ENCODE assay signal across 12 mouse cellular contexts in genomic region chr11:117123418-117124085, GRCm38 (mm10). TPM values are rescaled to one million over a fixed set of nuclear protein-coding genes. Genes with fewer than 3 reads are reported as not detected.
DNase-seq lines count a peak whose midpoint lies in the region; ATAC-seq and TF ChIP-seq lines count a peak whose summit lies in the region.
"Had no signal": no experiment of that assay in that cellular context is flagged by ENCODE, and none has a peak within 500 bp of the region (broad histone marks: within the 10 kb centered on the region; RNA-seq: fewer than 3 reads in every experiment).

No protein-coding gene starts in this region.

- peak; percentile 10; the same call in 1 of the 2 replicates for TF ChIP-seq EP300 in heart, adult 2 months (IDR thresholded peaks at IDR 0.05; ENCODE audit: insufficient read depth, low read depth, low read length)
- no peak for TF ChIP-seq EP300 in stomach, postnatal 0 days (optimal IDR thresholded peaks at IDR 0.05)

- peaks cover 22% of the 10 kb centered on the region for H3K79me2 ChIP-seq in heart, adult 2 months (replicated peaks; ENCODE audit: control insufficient read depth, insufficient read depth, low read length)

- peaks cover 41% of the 10 kb centered on the region for H3K36me3 ChIP-seq in heart, adult 2 months (ENCODE audit: control insufficient read depth, insufficient read depth, low read length)
- no peaks in the 10 kb centered on the region for H3K36me3 ChIP-seq in stomach, embryonic 16.5 days (ENCODE audit: control insufficient read depth, insufficient read depth, low read length)
- 0 out of 2 replicates have a peak, but pooled peaks cover 6% of the 10 kb centered on the region for H3K36me3 ChIP-seq in stomach, postnatal 0 days (ENCODE audit: control insufficient read depth, insufficient read depth, low read length)
- peaks cover 4% of the 10 kb centered on the region; the same call in 1 of the 2 replicates for H3K36me3 ChIP-seq in embryonic facial prominence, embryonic 12.5 days
- peaks cover 4% of the 10 kb centered on the region; the same call in 1 of the 2 replicates for H3K36me3 ChIP-seq in kidney, embryonic 16.5 days (ENCODE audit: insufficient read depth, low read length)

- H3K4me2 ChIP-seq in stomach, embryonic 16.5 days (ENCODE audit: low read depth, low read length), result no peak overlapping the region
- no peak overlapping the region for H3K4me2 ChIP-seq in stomach, postnatal 0 days (replicated peaks; ENCODE audit: low read depth)
- no peak overlapping the region for H3K4me2 ChIP-seq in embryonic facial prominence, embryonic 12.5 days (replicated peaks)
- no peak overlapping the region for H3K4me2 ChIP-seq in kidney, embryonic 16.5 days (replicated peaks; ENCODE audit: low read depth, low read length)
- H3K4me2 ChIP-seq: limb, embryonic 13.5 days had no signal

- peak in 1 of 2 experiments; percentile 32 for DNase-seq in heart, adult 2 months
- no peak for DNase-seq in heart, postnatal 36 days
- DNase-seq in stomach, postnatal 0 days (ENCODE audit: low spot score), result no peak
- no peak for DNase-seq in spleen, postnatal 10 days (ENCODE audit: low spot score in 2 of 2)
- DNase-seq: gastrocnemius, postnatal 14 days; kidney, postnatal 14 days; lung, postnatal 4 days had no signal

- H3K27me3 ChIP-seq in heart, adult 2 months (ENCODE audit: control insufficient read depth, insufficient read depth, low read length), result no peaks in the 10 kb centered on the region
- no peaks in the 10 kb centered on the region for H3K27me3 ChIP-seq in stomach, embryonic 16.5 days (ENCODE audit: control insufficient read depth, insufficient read depth, low read length)
- H3K27me3 ChIP-seq in stomach, postnatal 0 days (ENCODE audit: control insufficient read depth, insufficient read depth, low read length), result no peaks in the 10 kb centered on the region
- H3K27me3 ChIP-seq in embryonic facial prominence, embryonic 12.5 days, result no peaks in the 10 kb centered on the region
- H3K27me3 ChIP-seq in kidney, embryonic 16.5 days (ENCODE audit: insufficient read depth, low read length), result no peaks in the 10 kb centered on the region
- H3K27me3 ChIP-seq: limb, embryonic 13.5 days had no signal

- no peak for TF ChIP-seq POLR2A in heart, adult 2 months (IDR thresholded peaks at IDR 0.05; ENCODE audit: insufficient read depth, low read depth, low read length)

- intact Hi-C loops in heart, adult 2 months (cut with DNase I), result no loop called here
- intact Hi-C loops in heart, postnatal 36 days (cut with DNase I), result no loop called here

- peaks cover 65% of the 10 kb centered on the region for H3K4me1 ChIP-seq in heart, adult 2 months (ENCODE audit: control insufficient read depth, insufficient read depth, low read length)
- peaks cover 47% of the 10 kb centered on the region for H3K4me1 ChIP-seq in stomach, embryonic 16.5 days (ENCODE audit: control insufficient read depth, insufficient read depth, low read length)
- H3K4me1 ChIP-seq in stomach, postnatal 0 days (replicated peaks; ENCODE audit: control insufficient read depth, insufficient read depth), result peaks cover 12% of the 10 kb centered on the region
- H3K4me1 ChIP-seq in embryonic facial prominence, embryonic 12.5 days, result peaks cover 83% of the 10 kb centered on the region
- H3K4me1 ChIP-seq in kidney, embryonic 16.5 days (ENCODE audit: insufficient read depth, low read length), result peaks cover 59% of the 10 kb centered on the region

- peak overlapping the region; percentile 78 for H3K27ac ChIP-seq in heart, adult 2 months
- H3K27ac ChIP-seq in stomach, embryonic 16.5 days (ENCODE audit: low read length), result 0 out of 2 replicates have a peak overlapping the region, but pooled peaks have one; percentile 1
- H3K27ac ChIP-seq in stomach, postnatal 0 days (replicated peaks), result no peak overlapping the region
- no peak overlapping the region for H3K27ac ChIP-seq in embryonic facial prominence, embryonic 12.5 days
- no peak overlapping the region for H3K27ac ChIP-seq in kidney, embryonic 16.5 days (ENCODE audit: low read length)

- no peak for ATAC-seq in stomach, embryonic 16.5 days (ENCODE audit: insufficient read depth, low FRiP score)
- no peak for ATAC-seq in stomach, postnatal 0 days (ENCODE audit: low FRiP score, low TSS enrichment)
- ATAC-seq in embryonic facial prominence, embryonic 12.5 days (ENCODE audit: insufficient number of reproducible peaks, insufficient read depth, low FRiP score, low TSS enrichment), result no peak
- ATAC-seq in kidney, embryonic 16.5 days (ENCODE audit: low FRiP score, low TSS enrichment), result no peak
- no peak for ATAC-seq in frontal cortex, adult (ENCODE audit: low TSS enrichment)

- 0 out of 2 replicates have a peak overlapping the region, but pooled peaks have one; percentile 3 for H3K4me3 ChIP-seq in heart, adult 2 months
- no peak overlapping the region for H3K4me3 ChIP-seq in stomach, embryonic 16.5 days (replicated peaks; ENCODE audit: low read length)
- no peak overlapping the region for H3K4me3 ChIP-seq in stomach, postnatal 0 days (ENCODE audit: low read depth, low read length)
- H3K4me3 ChIP-seq in embryonic facial prominence, embryonic 12.5 days, result no peak overlapping the region
- no peak overlapping the region for H3K4me3 ChIP-seq in kidney, embryonic 16.5 days (ENCODE audit: low read length)
- H3K4me3 ChIP-seq: limb, embryonic 13.5 days had no signal

- TF ChIP-seq CTCF in heart, adult 2 months (IDR thresholded peaks at IDR 0.05), result no peak
- TF ChIP-seq CTCF in stomach, postnatal 0 days (IDR thresholded peaks at IDR 0.05; ENCODE audit: low read depth), result no peak

- no peaks in the 10 kb centered on the region for H3K9me3 ChIP-seq in stomach, embryonic 16.5 days (replicated peaks; ENCODE audit: control insufficient read depth, low read length)
- H3K9me3 ChIP-seq in stomach, postnatal 0 days (ENCODE audit: control insufficient read depth, low read length), result no peaks in the 10 kb centered on the region
- no peaks in the 10 kb centered on the region for H3K9me3 ChIP-seq in embryonic facial prominence, embryonic 12.5 days
- H3K9me3 ChIP-seq in kidney, embryonic 16.5 days (ENCODE audit: low read length), result no peaks in the 10 kb centered on the region
- H3K9me3 ChIP-seq: limb, embryonic 13.5 days had no signal

- WGBS in heart, adult 2 months, result 66% methylated on average over 17 of the region's 17 CpGs
- 83% methylated on average over 17 of the region's 17 CpGs for WGBS in stomach, embryonic 16.5 days
- WGBS in stomach, postnatal 0 days, result 78% methylated on average over 17 of the region's 17 CpGs
- 85% methylated on average over 17 of the region's 17 CpGs for WGBS in embryonic facial prominence, embryonic 12.5 days
- WGBS in kidney, embryonic 16.5 days, result 84% methylated on average over 17 of the region's 17 CpGs

- H3K9ac ChIP-seq in heart, adult 2 months (ENCODE audit: low read depth, low read length), result peak overlapping the region; percentile 20
- no peak overlapping the region for H3K9ac ChIP-seq in stomach, embryonic 16.5 days (ENCODE audit: low read length)
- H3K9ac ChIP-seq in stomach, postnatal 0 days (ENCODE audit: low read length), result no peak overlapping the region
- H3K9ac ChIP-seq in embryonic facial prominence, embryonic 12.5 days, result peak overlapping the region; percentile 9; the same call in 1 of the 2 replicates
- H3K9ac ChIP-seq in kidney, embryonic 16.5 days (replicated peaks; ENCODE audit: low read length), result no peak overlapping the region
- H3K9ac ChIP-seq: limb, embryonic 13.5 days had no signal

RNA-seq across cellular contexts. Expression of gene Sec14l1, which starts 8.6 kb away (rescaled TPM):
- 10 to 100 TPM; 65.4 to 89.5 TPM for total RNA-seq in heart, adult 2 months (2021)
- 71.5 and 83.9 TPM in 2 replicates for polyA plus RNA-seq in heart, adult 2 months (2012; rRNA removed)
- total RNA-seq in heart, postnatal 36 days (2021), result 10 to 100 TPM; 67.9 to 75.2 TPM
- polyA plus RNA-seq in stomach, embryonic 16.5 days (2015; fragmentation: Nextera tagmentation; extraction: Ambion mirVana), result 61.7 and 62.5 TPM in 2 replicates
- 28.4 and 30.5 TPM in 2 replicates for polyA plus RNA-seq in stomach, postnatal 0 days (2015; fragmentation: Nextera tagmentation; extraction: Ambion mirVana)
- polyA plus RNA-seq in embryonic facial prominence, embryonic 12.5 days (2016; fragmentation: Nextera tagmentation; extraction: Ambion mirVana), result 55.6 and 61.0 TPM in 2 replicates
- 91.5 and 92.9 TPM in 2 replicates for polyA plus RNA-seq in kidney, embryonic 16.5 days (2015; fragmentation: Nextera tagmentation; extraction: Ambion mirVana)

Comparison
In these comparisons a context has a peak if more than half of its experiments do, and no peak if none do; other contexts are left out.
1. H3K27ac ChIP-seq: peak in heart, adult 2 months (single experiment) and stomach, embryonic 16.5 days (single experiment); none in stomach, postnatal 0 days (single experiment), embryonic facial prominence, embryonic 12.5 days (single experiment) and kidney, embryonic 16.5 days (single experiment).
2. H3K9ac ChIP-seq: peak in heart, adult 2 months (single experiment) and embryonic facial prominence, embryonic 12.5 days (single experiment); none in stomach, embryonic 16.5 days (single experiment), stomach, postnatal 0 days (single experiment) and kidney, embryonic 16.5 days (single experiment).